In the genomic region with DNA sequence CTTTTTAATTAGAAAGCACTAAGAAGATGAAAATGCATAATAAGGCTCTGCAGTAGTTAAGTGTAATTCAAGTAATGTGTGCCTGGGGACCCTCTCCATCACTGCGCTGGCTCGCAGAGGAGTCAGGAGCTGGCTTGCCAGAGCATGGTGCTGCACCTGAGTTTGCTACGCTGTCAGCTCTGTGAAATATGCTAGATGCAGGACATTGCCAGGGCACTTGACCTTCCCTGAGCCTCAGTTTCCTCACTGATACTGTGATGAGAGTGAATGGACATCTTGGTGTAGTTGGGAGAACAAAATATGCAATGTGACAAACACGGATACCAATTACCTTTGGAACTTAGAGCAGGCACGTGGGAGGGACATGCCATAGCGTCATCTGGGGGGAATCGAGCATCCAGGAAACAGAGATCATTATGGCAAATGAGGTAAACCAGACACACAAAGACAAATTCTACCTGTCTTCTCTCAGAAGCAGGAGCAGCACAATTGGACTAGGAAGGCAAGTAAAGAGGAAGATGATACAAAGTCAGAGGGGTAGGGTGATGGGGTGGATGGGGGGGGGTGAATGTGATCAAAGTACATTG, we compare ENCODE assay signal across 18 mouse cellular contexts.
DNase-seq lines count a peak whose midpoint lies in the region; ATAC-seq lines count a peak whose summit lies in the region.
"Had no signal": no experiment of that assay in that cellular context is flagged by ENCODE, and none has a peak within 500 bp of the region (broad histone marks: within the 10 kb centered on the region; RNA-seq: fewer than 3 reads in every experiment).

No protein-coding gene starts in this region.

- H3K4me3 ChIP-seq in midbrain, embryonic 16.5 days (ENCODE audit: low read depth, low read length), result no peak overlapping the region
- H3K4me3 ChIP-seq in midbrain, embryonic 11.5 days (ENCODE audit: low read depth, low read length), result no peak overlapping the region
- no peak overlapping the region for H3K4me3 ChIP-seq in forebrain, embryonic 13.5 days
- no peak overlapping the region for H3K4me3 ChIP-seq in hindbrain, embryonic 15.5 days
- H3K4me3 ChIP-seq in neural tube, embryonic 15.5 days (replicated peaks), result no peak overlapping the region
- H3K4me3 ChIP-seq: heart, embryonic 15.5 days; lung, embryonic 15.5 days had no signal

- no peaks in the 10 kb centered on the region for H3K4me1 ChIP-seq in midbrain, embryonic 16.5 days (ENCODE audit: control insufficient read depth, insufficient read depth, low read length)
- no peaks in the 10 kb centered on the region for H3K4me1 ChIP-seq in midbrain, embryonic 11.5 days (ENCODE audit: control insufficient read depth, insufficient read depth, low read length)
- peaks cover 16% of the 10 kb centered on the region for H3K4me1 ChIP-seq in forebrain, embryonic 13.5 days
- H3K4me1 ChIP-seq in hindbrain, embryonic 15.5 days (replicated peaks), result no peaks in the 10 kb centered on the region
- H3K4me1 ChIP-seq in neural tube, embryonic 15.5 days, result peaks cover 14% of the 10 kb centered on the region; the same call in 1 of the 2 replicates
- H3K4me1 ChIP-seq: heart, embryonic 15.5 days; lung, embryonic 15.5 days had no signal

- H3K27ac ChIP-seq in midbrain, embryonic 16.5 days (ENCODE audit: low read length), result no peak overlapping the region
- no peak overlapping the region for H3K27ac ChIP-seq in midbrain, embryonic 11.5 days (ENCODE audit: low read depth, low read length)
- H3K27ac ChIP-seq in forebrain, embryonic 13.5 days, result peak overlapping the region; percentile 22; the same call in 1 of the 2 replicates
- H3K27ac ChIP-seq in hindbrain, embryonic 15.5 days (replicated peaks), result no peak overlapping the region
- H3K27ac ChIP-seq in neural tube, embryonic 15.5 days (replicated peaks), result 0 out of 2 replicates have a peak overlapping the region, but pooled peaks have one; percentile 60
- H3K27ac ChIP-seq: heart, embryonic 15.5 days; liver, embryonic 14.5 days; lung, embryonic 15.5 days; stomach, postnatal 0 days had no signal

- no peaks in the 10 kb centered on the region for H3K9me3 ChIP-seq in midbrain, embryonic 16.5 days (replicated peaks; ENCODE audit: control insufficient read depth, low read length, poor library complexity, severe bottlenecking)
- no peaks in the 10 kb centered on the region for H3K9me3 ChIP-seq in midbrain, embryonic 11.5 days (ENCODE audit: control insufficient read depth, low read length)
- no peaks in the 10 kb centered on the region for H3K9me3 ChIP-seq in forebrain, embryonic 13.5 days (replicated peaks)
- H3K9me3 ChIP-seq in hindbrain, embryonic 15.5 days, result no peaks in the 10 kb centered on the region
- H3K9me3 ChIP-seq in neural tube, embryonic 15.5 days (replicated peaks), result no peaks in the 10 kb centered on the region
- H3K9me3 ChIP-seq: heart, embryonic 15.5 days; lung, embryonic 15.5 days had no signal

- H3K27me3 ChIP-seq in midbrain, embryonic 16.5 days (ENCODE audit: control insufficient read depth, insufficient read depth, low read depth, low read length), result no peaks in the 10 kb centered on the region
- H3K27me3 ChIP-seq in midbrain, embryonic 11.5 days (ENCODE audit: control insufficient read depth, insufficient read depth, low read length), result no peaks in the 10 kb centered on the region
- H3K27me3 ChIP-seq in forebrain, embryonic 13.5 days, result no peaks in the 10 kb centered on the region
- H3K27me3 ChIP-seq in hindbrain, embryonic 15.5 days, result no peaks in the 10 kb centered on the region
- H3K27me3 ChIP-seq in neural tube, embryonic 15.5 days (replicated peaks), result no peaks in the 10 kb centered on the region
- H3K27me3 ChIP-seq: heart, embryonic 15.5 days; lung, embryonic 15.5 days had no signal

- 69% methylated on average over 7 of the region's 7 CpGs for WGBS in midbrain, embryonic 16.5 days
- WGBS in midbrain, embryonic 11.5 days, result 82% methylated on average over 7 of the region's 7 CpGs
- WGBS in forebrain, embryonic 13.5 days, result 31% methylated on average over 7 of the region's 7 CpGs
- 55% methylated on average over 7 of the region's 7 CpGs for WGBS in hindbrain, embryonic 15.5 days
- 30% methylated on average over 7 of the region's 7 CpGs for WGBS in neural tube, embryonic 15.5 days

- no peak overlapping the region for H3K4me2 ChIP-seq in midbrain, embryonic 16.5 days (ENCODE audit: low read length)
- no peak overlapping the region for H3K4me2 ChIP-seq in midbrain, embryonic 11.5 days
- H3K4me2 ChIP-seq in forebrain, embryonic 13.5 days, result peak overlapping the region; percentile 19; the same call in 1 of the 2 replicates
- no peak overlapping the region for H3K4me2 ChIP-seq in hindbrain, embryonic 15.5 days
- H3K4me2 ChIP-seq in neural tube, embryonic 15.5 days, result peak overlapping the region; percentile 27
- H3K4me2 ChIP-seq: heart, embryonic 15.5 days; lung, embryonic 15.5 days had no signal

- no peak for DNase-seq in midbrain, embryonic 11.5 days (ENCODE audit: low spot score, missing footprints)
- no peak for DNase-seq in kidney, postnatal 14 days
- no peak for DNase-seq in layer of hippocampus, adult 8-10 months (ENCODE audit: low spot score in 2 of 2)
- DNase-seq: cerebellum, adult 18-20 months; cerebellum, postnatal 36 days; gastrocnemius, postnatal 25 days; layer of hippocampus, postnatal 36 days; lung, postnatal 4 days; thymus, postnatal 14 days had no signal

- H3K36me3 ChIP-seq in midbrain, embryonic 16.5 days (ENCODE audit: control insufficient read depth, insufficient read depth, low read length), result no peaks in the 10 kb centered on the region
- no peaks in the 10 kb centered on the region for H3K36me3 ChIP-seq in midbrain, embryonic 11.5 days (ENCODE audit: control insufficient read depth, insufficient read depth, low read length)
- no peaks in the 10 kb centered on the region for H3K36me3 ChIP-seq in forebrain, embryonic 13.5 days (ENCODE audit: poor library complexity, severe bottlenecking)
- no peaks in the 10 kb centered on the region for H3K36me3 ChIP-seq in hindbrain, embryonic 15.5 days
- no peaks in the 10 kb centered on the region for H3K36me3 ChIP-seq in neural tube, embryonic 15.5 days
- H3K36me3 ChIP-seq: heart, embryonic 15.5 days; lung, embryonic 15.5 days had no signal

- peak; percentile 36; the same call in 1 of the 2 replicates for ATAC-seq in midbrain, embryonic 16.5 days
- no peak for ATAC-seq in midbrain, embryonic 11.5 days (ENCODE audit: low FRiP score)
- no peak; the same call in none of the 2 replicates for ATAC-seq in forebrain, embryonic 13.5 days
- ATAC-seq in hindbrain, embryonic 15.5 days (ENCODE audit: low FRiP score, low read depth), result peak; percentile 88
- peak; percentile 89 for ATAC-seq in neural tube, embryonic 15.5 days (ENCODE audit: low FRiP score)
- ATAC-seq: intestine, postnatal 0 days had no signal

- no peak overlapping the region for H3K9ac ChIP-seq in midbrain, embryonic 16.5 days (ENCODE audit: low read depth, low read length)
- no peak overlapping the region for H3K9ac ChIP-seq in midbrain, embryonic 11.5 days (ENCODE audit: low read length)
- no peak overlapping the region for H3K9ac ChIP-seq in forebrain, embryonic 13.5 days
- no peak overlapping the region for H3K9ac ChIP-seq in hindbrain, embryonic 15.5 days
- no peak overlapping the region for H3K9ac ChIP-seq in neural tube, embryonic 15.5 days (replicated peaks)
- H3K9ac ChIP-seq: heart, embryonic 15.5 days; liver, embryonic 14.5 days; lung, embryonic 15.5 days had no signal

Comparison
In these comparisons a context has a peak if more than half of its experiments do, and no peak if none do; other contexts are left out.
1. ATAC-seq: peak in midbrain, embryonic 16.5 days (single experiment), hindbrain, embryonic 15.5 days (single experiment) and neural tube, embryonic 15.5 days (single experiment); none in midbrain, embryonic 11.5 days (single experiment) and forebrain, embryonic 13.5 days (single experiment).
2. H3K27ac ChIP-seq: peak in forebrain, embryonic 13.5 days (single experiment) and neural tube, embryonic 15.5 days (single experiment); none in midbrain, embryonic 16.5 days (single experiment), midbrain, embryonic 11.5 days (single experiment) and hindbrain, embryonic 15.5 days (single experiment).
3. H3K4me2 ChIP-seq: peak in forebrain, embryonic 13.5 days (single experiment) and neural tube, embryonic 15.5 days (single experiment); none in midbrain, embryonic 16.5 days (single experiment), midbrain, embryonic 11.5 days (single experiment) and hindbrain, embryonic 15.5 days (single experiment).